Mouse (Mus musculus) c-Kit-positive CD71-positive TER-119-negative erythroid progenitor cells, embryonic 14.5 days (primary cell): Measurements from ENCODE around the gene Arhgap11a.

Experiments
- DNase-seq: peaks from one replicate; pipeline ENCODE4 v3.0.0-alpha.2; 2013; ENCODE audit warnings: low read depth

The Arhgap11a gene

DNA sequence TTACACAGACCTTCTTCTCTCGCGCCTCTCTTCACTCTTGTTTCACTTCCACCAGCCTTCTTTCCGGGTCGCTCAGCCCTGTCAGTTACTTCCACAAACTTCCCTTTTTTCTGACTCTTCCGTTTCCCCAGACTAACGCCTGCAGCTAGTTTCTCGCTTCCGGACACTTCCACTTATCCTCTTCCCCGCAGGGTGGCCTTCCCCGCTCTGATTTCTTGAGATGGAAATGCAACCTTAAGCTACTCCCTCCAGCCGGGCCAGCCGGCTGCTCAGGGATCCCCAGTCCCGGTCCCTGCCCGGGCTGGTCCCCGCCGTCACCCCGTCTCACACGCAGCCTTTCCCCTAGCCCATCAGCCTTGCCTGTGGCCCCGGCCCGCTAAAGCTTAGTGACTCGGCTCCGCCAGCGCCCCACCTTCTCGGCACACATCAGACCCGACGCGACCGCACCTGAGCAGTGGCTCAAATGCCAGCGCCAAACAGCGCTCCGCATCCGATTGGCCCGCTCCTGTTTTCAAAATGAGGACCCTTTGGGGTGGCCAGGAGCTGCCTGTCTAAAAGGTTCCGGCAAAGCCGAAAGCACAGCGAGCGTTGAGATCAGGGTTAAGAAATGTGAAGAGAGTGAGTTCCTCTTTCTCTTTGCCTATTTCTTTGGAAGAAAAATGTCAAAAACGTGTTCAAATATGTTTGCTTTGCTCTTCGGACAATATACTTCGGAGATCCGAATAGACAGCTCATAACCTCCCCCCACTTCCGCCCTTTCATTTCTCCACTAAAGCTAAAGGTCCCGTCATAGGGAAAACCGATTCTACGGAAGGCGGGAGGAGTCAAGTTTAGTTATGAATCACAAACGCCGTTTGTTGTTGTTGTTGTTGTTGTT, at the start of gene Arhgap11a:
Arhgap11a (minus strand) TSS at position 417 of the 877 bp plus-strand sequence.
- peak; percentile 91 for DNase-seq

DNA sequence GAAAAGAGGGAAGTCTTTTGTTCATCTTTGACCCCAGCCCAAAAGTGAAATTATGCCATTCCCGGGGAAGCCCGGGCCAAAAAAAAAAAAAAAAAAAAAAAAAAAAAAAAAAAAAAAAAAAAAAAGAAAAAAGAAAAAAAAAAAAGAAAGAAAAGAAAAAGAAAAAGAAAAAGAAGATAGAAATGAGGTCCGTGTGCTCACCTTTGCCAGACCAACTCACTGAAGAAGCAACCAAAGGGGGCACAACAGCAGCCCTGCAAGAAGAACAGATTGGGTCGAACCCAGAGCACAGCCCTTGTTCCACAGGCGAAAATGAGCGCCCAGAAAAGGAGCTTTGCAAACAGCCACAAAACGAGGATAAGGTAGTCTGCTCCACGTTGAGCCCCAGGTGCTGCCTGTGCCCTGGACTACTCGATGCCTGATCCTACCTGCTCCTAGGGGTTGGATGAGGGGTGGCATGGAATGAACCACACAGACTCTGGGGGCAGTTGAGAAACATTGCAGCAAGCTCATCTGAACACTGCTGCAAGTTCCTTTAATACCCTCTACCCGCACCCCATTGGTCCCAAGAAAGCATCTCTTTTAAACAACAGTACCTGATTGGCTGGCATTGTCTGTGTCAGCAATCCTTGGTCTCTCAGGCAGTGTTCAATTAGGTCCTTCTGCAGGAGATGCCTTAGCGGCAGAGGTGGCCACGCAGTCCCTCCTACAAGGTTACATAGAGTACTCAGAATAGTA, 45.1 kb upstream of the Arhgap11a start:
- no peak for DNase-seq

DNA sequence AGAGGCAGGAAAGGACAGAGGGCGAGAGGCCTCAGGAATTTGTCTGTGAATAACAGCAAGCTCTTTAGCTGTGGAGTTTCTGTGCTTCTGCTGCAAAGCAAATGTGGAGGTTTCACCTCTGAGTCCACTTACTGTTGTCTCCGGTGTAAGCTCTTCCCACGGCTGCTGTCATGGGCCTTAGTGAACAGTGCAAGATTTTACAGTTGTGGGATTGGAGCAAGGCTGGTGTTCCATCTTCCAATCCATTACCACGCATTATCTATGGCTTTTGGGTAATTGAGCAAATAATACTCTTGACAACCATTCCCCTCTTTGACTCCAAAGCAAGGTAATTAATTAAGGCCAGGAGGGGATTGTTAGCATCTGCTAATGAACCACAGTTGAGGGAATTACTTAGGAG, 38.7 kb upstream of the Arhgap11a start:
- no peak for DNase-seq

DNA sequence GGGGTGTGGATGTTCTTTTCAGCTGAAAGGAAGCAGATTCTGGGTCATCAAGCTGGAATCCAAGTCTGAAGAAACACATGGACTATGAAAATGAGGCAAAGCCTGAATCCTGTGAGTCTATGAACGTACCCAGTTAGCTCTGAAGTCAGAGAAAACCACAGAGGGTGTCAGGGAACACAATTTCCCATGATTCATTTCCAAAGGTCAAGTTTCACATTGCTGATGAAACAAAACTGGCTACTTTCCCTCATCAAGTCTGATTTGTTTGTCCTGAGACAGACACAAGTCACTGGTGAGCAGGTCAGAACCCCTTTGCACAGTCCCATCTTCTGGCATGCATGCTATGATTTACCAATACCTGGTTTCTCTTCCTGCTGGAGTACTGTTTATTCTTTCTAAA, 37.6 kb upstream of the Arhgap11a start:
- no peak for DNase-seq

DNA sequence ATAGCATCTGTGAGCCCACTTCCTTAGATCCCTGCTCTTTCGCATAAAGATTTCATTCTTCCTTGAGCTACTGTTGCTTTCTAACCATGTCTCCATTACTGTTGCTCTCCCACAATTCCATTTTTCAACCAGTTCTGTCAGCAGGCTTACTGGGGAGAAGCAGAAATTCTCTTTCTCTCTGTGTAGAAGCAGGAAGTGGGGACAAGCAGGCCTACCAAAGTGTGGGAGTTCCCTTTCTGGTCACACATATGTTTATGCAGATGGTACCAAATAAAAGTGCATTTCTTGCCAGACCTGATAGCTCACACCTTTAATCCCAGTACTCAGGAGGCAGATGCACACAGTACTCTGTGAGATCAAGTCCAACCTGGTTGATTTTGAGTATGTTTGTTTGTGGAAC, 21.7 kb upstream of the Arhgap11a start:
- no peak for DNase-seq

DNA sequence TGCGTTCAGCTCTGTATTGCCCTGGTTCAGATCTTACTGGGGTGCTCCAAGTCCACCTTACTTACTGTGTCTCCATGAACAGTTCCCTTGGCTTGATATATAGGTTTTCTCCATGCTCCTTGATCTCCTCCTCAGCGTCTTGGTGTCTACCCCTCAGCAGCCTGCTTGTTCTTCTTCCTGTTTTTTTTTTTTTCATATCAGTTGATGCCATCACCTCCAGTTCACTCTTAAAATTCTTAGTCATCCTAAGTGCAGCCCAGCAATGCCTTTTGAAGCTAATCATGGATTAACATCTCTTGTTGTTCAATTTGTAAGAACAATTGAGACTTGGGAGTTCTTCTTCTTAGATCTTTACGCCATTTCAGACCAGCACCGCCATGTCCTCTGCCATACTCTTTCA, 19.9 kb upstream of the Arhgap11a start:
- DNase-seq = no peak

DNA sequence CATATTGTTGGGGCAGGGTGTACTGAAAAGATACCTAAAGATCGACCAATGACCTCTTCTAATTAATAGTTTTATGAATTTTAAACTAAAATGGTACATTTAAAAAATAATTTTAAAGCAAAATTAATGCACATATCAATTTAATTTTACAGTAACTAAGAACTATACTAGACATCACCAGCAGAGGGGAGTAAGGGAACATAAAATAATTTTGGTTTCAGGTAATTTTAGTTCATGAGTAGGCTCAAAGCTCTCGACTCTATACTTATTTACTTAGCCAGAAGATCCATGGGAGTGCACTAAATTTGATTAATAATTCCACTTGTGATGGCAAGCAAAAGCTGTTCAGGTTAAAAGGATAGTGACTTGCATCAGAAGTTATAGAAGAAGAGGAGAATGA, 17.7 kb upstream of the Arhgap11a start:
- no peak for DNase-seq

DNA sequence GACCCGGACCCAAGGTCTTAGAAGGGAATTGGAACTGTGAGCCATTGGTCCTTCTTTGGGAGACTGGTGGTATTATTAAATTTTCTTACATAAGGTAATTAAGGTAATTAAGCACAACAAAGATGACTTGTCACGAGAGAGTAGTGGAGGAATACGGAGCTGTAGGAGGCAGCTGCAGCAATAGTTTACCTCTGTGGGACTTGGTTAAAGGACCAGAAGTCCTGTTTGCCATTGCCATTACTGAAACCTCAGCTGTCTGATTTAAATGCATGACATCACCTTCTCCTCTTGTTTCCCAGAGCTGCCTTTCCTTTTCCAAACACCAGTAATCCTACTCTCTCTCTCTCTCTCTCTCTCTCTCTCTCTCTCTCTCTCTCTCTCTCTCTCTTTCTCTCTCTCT, 680 bp upstream of the Arhgap11a start:
- peak; percentile 20 for DNase-seq

DNA sequence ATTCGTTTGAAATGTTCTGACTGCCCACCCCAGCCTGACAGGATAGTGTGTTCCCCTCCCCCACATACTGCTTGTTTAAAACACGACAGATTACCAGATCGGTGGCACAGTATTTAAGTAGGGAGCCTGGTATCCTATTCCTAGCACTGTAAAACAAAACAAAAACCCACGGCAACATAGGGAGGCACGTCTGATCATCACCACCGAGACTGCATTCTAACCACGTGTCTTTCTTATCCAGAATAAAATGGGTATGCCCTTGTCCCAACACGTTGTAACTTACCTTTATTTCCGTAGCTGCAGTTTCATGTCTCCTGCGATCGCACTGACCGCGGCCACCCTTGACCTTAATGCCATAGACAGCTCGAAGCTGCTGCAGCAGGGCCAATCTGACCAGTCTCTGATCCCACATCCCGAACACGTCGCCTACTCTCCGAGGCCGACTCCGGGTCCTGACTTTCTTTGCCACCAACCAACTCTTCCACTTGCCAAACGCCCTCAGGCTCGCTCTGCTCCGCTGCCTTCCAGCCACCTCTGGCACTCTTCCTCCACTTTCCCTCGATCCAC, 700 bp downstream of the Arhgap11a start:
- DNase-seq = no peak

DNA sequence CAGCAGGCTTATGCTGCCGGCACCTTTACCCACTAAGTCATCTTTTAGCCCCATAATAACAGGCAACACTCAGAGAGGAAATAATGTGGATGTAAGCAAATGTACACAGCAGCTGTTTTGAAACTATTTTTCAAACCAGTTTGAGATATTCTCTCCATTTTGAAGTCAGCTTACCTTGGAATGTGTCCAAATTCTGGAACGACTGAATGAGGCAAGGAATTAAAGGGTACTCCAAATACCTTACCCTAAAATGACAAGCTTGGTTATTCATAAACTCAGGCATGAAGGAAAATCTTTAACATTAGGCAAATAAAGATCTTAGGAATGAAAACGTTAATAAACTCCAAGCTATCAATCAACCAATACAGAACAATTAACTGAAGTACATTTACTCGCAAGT, 3.4 kb downstream of the Arhgap11a start:
- no peak for DNase-seq

DNA sequence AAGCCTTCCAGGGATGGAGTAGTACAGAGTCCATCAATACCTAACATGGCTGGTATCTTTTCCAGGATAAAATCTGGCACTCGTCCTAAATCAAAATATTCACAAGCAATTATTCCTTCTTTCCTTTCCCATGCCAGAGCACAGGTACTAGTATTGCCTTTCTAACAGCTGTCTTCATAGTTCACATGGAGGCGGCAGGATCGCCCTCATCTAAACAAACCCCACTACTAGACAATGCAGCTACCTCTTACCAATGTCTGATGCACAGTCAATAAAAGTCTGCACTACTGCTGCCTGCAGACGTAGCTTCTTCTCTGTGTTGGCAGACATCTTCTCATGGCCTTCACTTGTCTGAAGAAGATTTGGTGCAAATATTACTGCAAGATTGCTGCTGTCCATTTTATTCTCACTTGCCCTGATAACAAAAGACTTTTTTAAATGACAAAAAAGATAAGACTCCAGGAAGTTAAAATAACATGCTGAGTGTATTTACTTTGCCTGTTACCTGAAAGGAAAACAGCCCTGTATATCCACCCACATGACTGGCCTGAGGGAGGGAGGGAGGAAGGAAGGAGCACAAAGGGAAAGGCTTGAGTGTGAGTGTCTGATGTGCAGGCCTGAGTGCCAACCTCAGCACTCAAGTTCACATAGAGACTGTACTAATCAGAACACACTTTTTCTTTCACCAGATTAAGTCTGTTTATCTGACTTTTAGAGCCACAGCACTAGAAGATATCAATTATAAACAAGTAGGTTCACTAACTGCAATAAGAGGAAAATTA, 6.6 kb downstream of the Arhgap11a start:
- no peak for DNase-seq

DNA sequence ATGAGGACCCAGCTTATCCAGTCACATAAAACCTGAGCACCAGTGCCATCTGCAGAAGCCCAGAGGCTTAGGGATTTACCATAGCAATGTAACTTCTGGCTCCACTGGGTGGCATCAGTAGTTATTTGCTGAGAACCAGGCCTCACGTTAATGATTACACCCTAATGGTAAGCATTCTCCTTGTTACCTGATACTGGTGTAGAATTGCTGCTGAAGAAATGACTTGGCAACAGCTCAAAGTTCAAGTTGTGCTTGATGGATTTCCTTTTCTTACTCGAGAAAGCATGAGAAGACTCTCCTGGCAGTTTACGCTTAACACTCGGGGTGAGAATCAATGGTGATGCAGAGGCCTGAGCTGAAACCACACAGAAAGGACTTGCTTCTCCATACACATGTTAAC, 9.0 kb downstream of the Arhgap11a start:
- DNase-seq = no peak

DNA sequence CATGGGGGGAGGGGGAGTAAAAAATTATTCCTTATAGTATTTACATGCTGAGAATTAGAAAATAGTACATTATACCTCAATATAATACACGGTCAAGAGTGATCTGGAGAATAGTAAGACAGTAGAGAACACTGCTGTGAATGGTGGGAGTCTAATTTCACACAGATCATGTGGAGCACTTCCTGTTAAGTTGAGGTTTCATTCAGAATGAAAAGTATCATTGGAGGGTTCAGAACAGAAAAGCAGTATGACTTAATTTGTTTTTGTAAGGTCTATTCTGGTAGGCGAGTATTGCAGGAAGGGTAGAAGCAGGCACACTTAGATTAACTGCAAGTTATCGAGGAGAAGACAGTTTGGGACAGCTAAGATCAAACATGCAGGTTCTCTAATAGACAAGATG, 13.2 kb downstream of the Arhgap11a start:
- DNase-seq = no peak

DNA sequence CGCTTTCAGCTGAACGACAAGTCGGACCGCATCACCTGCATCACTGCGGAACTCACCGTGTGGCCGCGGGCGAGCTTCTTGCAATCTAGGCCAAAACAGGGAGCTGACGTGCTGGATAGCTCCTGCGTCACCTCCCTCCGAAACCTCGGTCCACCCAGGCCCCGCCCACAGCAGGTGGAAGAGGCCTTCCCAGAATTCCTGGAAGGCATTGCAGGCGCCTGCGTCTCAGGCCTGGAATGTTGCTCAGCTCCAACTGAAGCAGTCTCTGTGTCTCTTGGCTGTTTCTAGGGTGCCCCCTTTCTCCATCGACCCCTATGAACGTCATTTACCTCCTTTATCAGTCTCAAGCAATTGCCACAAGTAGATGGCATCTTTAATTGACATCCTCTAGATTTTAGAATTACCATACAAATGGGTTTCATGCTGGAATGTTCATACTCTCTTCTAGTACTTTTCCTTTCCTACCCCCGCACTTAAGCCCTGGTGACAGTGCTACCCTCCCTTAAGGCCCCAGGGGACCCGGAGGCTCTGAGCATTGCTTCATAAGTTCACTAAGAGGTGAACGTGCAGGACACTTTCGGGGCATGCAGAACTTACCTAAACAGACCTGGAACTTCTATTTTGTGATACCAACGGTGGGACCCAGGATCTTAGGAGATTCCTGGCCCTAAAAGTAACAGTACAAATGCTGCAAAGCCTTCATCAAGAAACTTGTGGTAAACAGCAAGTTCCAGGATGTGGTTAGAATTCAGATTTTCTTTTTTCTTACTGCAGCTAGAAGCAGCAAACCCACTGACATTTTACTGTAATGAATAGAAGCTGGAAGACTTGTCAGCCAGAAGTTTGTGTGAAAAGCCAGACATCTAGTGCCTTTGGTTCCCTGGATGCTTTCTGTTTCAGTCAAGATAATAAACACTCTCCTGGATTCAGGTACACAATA, 19.2 kb downstream of the Arhgap11a start, which contains the start of gene Scg5:
Scg5 (minus strand) TSS at position 179 of the 940 bp plus-strand sequence.
- DNase-seq = no peak

DNA sequence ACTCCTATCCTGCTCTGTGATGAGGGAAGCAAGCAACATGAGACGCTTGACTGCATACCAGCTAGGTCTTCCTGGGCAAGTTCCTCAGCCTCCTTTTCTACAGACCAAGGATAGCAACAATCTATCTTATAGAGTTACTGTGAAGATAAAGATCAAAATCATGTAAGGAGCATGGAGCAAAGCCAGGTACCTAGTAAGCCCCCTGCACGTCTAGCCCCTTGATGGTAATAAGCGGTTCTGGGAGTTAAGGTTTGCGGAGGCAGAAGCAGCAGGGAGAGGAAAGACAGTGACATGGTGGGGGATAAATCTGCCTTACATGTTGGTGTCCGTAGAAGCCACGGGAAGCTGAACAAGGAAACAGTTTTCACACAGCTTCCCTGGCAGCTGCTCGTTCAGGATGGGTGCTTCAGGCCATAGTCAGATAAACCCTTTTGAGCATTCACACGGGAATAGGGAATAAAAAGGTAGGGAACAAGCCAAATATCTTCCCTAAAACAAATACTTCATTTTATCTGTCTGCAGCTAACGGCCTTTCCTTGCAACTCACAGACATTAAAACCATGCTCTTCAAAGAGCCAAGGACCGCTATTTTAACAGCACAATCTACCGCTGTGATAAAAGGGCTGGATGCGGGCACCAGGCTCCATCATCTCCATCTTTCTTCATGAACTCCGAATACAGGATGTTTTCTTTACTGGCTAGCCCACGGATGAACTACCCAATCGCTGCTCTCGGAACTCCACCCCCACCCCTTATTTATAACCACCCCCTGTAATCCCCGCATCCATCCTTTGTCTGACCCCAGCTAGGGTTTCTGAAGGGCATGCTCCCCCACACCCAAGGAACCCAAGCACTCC, 20.1 kb downstream of the Arhgap11a start:
- DNase-seq = no peak

DNA sequence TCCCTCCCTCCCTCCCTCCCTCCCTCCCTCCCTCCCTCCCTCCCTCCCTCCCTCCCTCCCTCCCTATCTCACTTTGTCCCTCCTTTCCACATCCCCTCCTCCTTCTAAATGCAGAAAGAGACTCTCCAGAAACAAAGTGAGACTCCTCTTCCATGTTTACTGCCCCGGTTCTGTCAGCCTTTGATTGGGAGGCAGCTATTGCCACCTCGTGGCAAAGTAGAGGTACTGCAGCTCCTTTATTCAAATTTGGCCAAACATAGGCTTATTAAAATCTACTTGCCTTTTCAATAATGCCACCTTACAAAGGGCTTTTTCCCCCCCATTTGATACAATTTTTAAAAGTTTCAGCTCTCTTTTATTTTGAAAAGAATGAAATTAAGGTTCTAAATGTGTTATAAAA, 24.6 kb downstream of the Arhgap11a start:
- peak; percentile 25 for DNase-seq

DNA sequence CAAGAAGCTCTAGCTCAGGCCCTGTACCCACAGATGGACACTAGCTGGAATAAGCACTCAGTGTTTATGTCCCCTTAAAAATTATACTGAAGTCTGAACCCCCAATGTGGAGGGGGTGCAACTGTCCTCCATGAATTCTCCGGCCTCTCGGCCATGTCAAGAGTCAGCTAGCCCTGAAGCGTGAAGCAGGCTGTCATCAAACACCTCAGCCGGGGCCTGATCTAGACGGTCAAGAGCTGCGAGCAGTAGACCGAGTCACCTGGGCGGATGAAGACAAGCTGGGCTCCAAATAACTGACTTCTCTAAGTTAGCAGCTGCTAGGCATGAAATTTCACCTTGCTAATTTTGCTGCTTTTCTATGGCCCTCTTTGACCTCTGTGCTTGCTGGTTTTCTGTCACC, 26.1 kb downstream of the Arhgap11a start:
- no peak for DNase-seq

DNA sequence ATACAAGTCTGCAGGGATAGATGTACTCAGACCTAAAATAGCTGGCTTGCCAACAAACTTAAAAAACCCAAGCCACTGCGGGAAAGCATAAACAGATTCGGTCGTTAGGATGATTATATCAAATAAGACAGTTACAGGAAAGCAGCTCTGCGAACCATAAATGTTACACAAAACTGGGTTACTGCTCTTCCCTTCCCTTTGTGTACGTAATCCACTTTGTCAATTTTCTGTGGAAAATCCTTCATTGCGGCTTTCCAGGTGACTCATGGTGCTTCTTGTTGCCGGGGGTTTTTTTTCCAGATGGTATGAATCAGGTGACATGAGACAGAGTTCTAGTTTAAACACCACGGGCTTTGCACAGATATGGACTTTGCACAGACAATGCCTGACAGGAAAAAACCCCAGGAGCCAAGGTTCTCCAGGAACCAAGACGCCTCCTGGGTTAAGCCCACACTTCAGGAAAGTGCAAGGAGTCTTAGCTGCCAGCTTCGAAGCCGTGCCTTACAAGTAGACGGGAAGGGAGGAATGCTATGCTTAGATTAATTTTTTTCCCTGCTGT, 27.2 kb downstream of the Arhgap11a start:
- no peak for DNase-seq

DNA sequence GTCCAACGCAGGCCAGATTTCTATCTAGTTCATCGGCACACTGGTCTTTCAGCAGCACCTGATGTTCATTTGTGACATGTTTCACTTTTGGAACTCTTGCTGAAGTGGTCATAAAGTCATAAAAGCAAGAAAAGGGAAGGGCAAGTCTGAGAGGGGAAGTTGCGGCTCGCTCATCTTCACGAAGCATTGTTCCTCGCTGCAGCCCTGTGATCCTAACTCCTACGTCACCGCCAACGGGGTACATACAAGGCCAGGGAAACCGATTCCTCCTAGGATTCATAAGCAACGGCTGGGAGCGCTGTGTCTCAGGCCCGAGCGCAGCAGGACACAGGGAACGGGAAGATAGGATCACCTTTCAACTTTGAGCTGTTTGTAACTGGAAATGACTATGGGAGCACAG, 28.3 kb downstream of the Arhgap11a start:
- DNase-seq = no peak
